Mouse (Mus musculus): ENCODE measurements at regions not wholly inside any gene's neighbourhood (a gene's known extent, or its start where the extent isn't known, plus 50 kb on each side); places are given as distances from the start of the nearest gene placed in this dataset.
"Not testable (repeated sequence)": the region's sequence is repeated elsewhere in the genome, so short reads cannot be mapped to it uniquely, and the experiment has no call there.

DNA sequence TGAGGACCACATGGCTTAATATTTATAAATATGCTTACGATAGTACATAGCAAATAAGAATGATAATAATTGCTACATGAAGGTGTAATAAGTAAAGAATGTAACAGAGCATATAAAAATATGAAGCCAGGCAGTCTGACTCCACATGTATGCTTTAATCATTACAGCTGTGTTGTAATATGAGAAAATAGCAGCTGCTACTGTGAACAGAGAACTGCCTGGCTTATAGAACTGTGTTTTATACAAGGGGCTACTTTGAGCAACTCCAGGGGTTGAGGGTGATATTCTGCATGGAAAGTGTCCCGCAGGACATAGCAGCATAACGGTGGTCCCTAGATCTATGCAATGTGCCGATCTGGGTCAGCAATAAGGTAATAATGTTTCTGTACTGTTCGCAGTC lies 627.9 kb downstream of the Tmtc2 start:
- ATAC-seq (ENCODE audit: low FRiP score) (no peak), DNase-seq (ENCODE audit: low spot score, missing footprints) (no peak)
- H3K4me2 ChIP-seq: no peak overlapping the region
- no peak overlapping the region for H3K4me3 ChIP-seq (ENCODE audit: low read depth, low read length)
- H3K9ac ChIP-seq (ENCODE audit: low read length): no peak overlapping the region
- no peaks in the 10 kb centered on the region for H3K36me3 ChIP-seq (ENCODE audit: control insufficient read depth, insufficient read depth, low read length)
- no peaks in the 10 kb centered on the region for H3K4me1 ChIP-seq (ENCODE audit: control insufficient read depth, insufficient read depth, low read length)
- H3K9me3 ChIP-seq (ENCODE audit: control insufficient read depth, low read length): no peaks in the 10 kb centered on the region
- WGBS: 94% methylated on average over 5 of the region's 5 CpGs
- no peak overlapping the region for H3K27ac ChIP-seq (ENCODE audit: low read depth, low read length)
- H3K27me3 ChIP-seq (ENCODE audit: control insufficient read depth, insufficient read depth, low read length): no peaks in the 10 kb centered on the region

DNA sequence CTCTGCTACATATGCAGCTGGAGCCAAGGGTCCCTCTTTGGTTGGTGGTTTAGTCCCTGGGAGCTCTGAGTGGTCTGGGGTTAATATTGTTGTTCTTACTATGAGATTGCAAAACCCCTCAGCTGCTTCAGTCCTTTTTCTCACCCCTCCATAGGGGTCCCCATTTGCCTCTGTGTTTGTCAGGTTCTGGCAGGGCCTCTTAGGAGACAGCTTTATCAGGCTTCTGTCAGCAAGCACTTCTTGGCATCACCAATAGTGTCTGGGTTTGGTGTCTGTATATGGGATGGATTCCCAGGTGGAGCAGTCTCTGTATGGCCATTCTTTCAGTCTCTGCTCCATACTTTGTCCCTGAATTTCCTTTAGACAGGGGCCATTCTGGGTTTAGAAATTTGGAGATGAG lies 625.4 kb downstream of the Tmtc2 start:
- ATAC-seq (ENCODE audit: low FRiP score); DNase-seq (ENCODE audit: low spot score, missing footprints); H3K9me3 ChIP-seq (ENCODE audit: control insufficient read depth, low read length); H3K27ac ChIP-seq (ENCODE audit: low read depth, low read length); H3K4me3 ChIP-seq (ENCODE audit: low read depth, low read length); H3K4me1 ChIP-seq (ENCODE audit: control insufficient read depth, insufficient read depth, low read length); H3K27me3 ChIP-seq (ENCODE audit: control insufficient read depth, insufficient read depth, low read length); H3K4me2 ChIP-seq; H3K9ac ChIP-seq (ENCODE audit: low read length); H3K36me3 ChIP-seq (ENCODE audit: control insufficient read depth, insufficient read depth, low read length): not testable (repeated sequence)

DNA sequence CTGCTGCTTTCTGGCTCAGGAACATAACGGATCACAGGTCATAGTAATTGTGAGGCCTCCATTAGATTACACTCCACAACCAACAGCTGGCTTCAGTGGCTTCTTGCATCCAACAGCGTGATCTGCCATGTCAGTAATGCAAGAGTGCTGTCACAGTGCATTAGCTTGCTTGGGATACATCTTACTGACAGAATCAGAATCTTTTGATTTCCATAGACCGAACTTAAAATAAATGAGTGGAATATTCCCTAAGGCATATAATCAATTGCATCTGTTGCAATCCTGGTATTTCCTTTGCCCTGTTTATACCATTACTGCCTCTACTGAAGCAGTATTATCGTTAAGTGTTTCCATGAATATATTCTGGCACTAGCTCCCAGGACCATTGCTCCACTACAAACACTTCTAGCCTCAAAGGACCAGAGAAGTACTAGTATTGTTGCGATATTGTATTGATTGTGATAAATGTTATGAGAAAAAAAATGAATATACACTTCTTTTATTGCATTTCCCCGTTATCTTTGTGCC lies 605.8 kb downstream of the Tmtc2 start:
- Histone ChIP-seq H3K27ac (ENCODE audit: low read depth, low read length) (no peak overlapping the region), H3K4me1 (ENCODE audit: control insufficient read depth, insufficient read depth, low read length) (no peaks in the 10 kb centered on the region), H3K9ac (ENCODE audit: low read length) (no peak overlapping the region), H3K4me2 (no peak overlapping the region), H3K9me3 (ENCODE audit: control insufficient read depth, low read length) (no peaks in the 10 kb centered on the region), H3K4me3 (ENCODE audit: low read depth, low read length) (no peak overlapping the region), H3K36me3 (ENCODE audit: control insufficient read depth, insufficient read depth, low read length) (no peaks in the 10 kb centered on the region), H3K27me3 (ENCODE audit: control insufficient read depth, insufficient read depth, low read length) (no peaks in the 10 kb centered on the region)
- ATAC-seq (ENCODE audit: low FRiP score) (no peak), DNase-seq (ENCODE audit: low spot score, missing footprints) (no peak)
- WGBS: 89% methylated on average over 6 of the region's 6 CpGs

Measured in midbrain, embryonic 11.5 days (tissue).